Mouse (Mus musculus) heart, postnatal 0 days (tissue): ENCODE data around the gene Ralgps1. TPM values are rescaled to one million over a fixed set of nuclear protein-coding genes. Genes with fewer than 3 reads are reported as not detected.

Experiments used
- ATAC-seq: fragments of 200-750 bp; cut with Nextera tagmentation; 2 replicates; pipeline ENCODE4 v1.8.0; 2017; ENCODE audit warnings: low read depth, moderate number of reproducible peaks, moderate library complexity; ENCODE audit not compliant: insufficient read depth
- DNase-seq: peaks from one replicate; pipeline ENCODE4 v3.0.0-alpha.2; 2016; ENCODE audit warnings: low spot score
- H3K27ac ChIP-seq: fragments of 300-500 bp; sonication (generic); 2 replicates; pipeline ENCODE4 v1.5.1; 2014; ENCODE audit warnings: low read depth, mild to moderate bottlenecking
- H3K27me3 ChIP-seq: fragments of 300-500 bp; sonication (generic); 2 replicates; pipeline ENCODE4 v1.6.1; 2014; ENCODE audit warnings: low read length, mixed read lengths; ENCODE audit not compliant: control insufficient read depth, insufficient read depth
- H3K36me3 ChIP-seq: fragments of 300-500 bp; sonication (generic); replicated peaks from 2 replicates; pipeline ENCODE4 v1.6.1; 2014; ENCODE audit warnings: low read length, mixed read lengths; ENCODE audit not compliant: control insufficient read depth, insufficient read depth
- H3K4me1 ChIP-seq: fragments of 300-500 bp; sonication (generic); 2 replicates; pipeline ENCODE4 v1.6.1; 2014; ENCODE audit warnings: antibody characterized with exemption; ENCODE audit not compliant: control insufficient read depth, insufficient read depth
- H3K4me2 ChIP-seq: fragments of 300-500 bp; sonication (generic); 2 replicates; pipeline ENCODE4 v1.6.1; 2014; ENCODE audit warnings: low read depth, mild to moderate bottlenecking, low read length, moderate library complexity
- H3K4me3 ChIP-seq: fragments of 300-500 bp; sonication (generic); 2 replicates; pipeline ENCODE4 v1.5.1; 2014; ENCODE audit warnings: low read depth, low read length
- H3K9ac ChIP-seq: fragments of 300-500 bp; sonication (generic); replicated peaks from 2 replicates; pipeline ENCODE4 v1.6.1; 2014; ENCODE audit warnings: low read depth, low read length, mixed read lengths
- H3K9me3 ChIP-seq: fragments of 300-500 bp; sonication (generic); replicated peaks from 2 replicates; pipeline ENCODE4 v1.6.1; 2016; ENCODE audit warnings: low read length; ENCODE audit not compliant: control insufficient read depth
- CTCF ChIP-seq: IDR thresholded peaks from 2 replicates; pipeline ENCODE4 v1.5.1; 2016; ENCODE audit warnings: antibody characterized with exemption, control low read depth, low read depth
- EP300 ChIP-seq: IDR thresholded peaks from 2 replicates; pipeline ENCODE4 v1.6.1; 2016; ENCODE audit warnings: antibody characterized with exemption, low read depth
- WGBS: fragments of 180-500 bp; shearing (Covaris S2); extraction: QIAGEN DNeasy Blood & Tissue Kit; methylation state at CpG from one replicate; pipeline ENCODE4 v1.1.7; 2014; 5-methylcytosine and 5-hydroxymethylcytosine counted together
- polyA plus RNA-seq: library from polyadenylated mRNA; unstranded; fragments of >200 nt; fragmentation: Nextera tagmentation; extraction: Ambion mirVana; gene quantifications from 2 replicates; pipeline ENCODE4 v1.2.1, GENCODE M21; 2015
- total RNA-seq: library from RNA; depleted of rRNA; stranded (reverse); fragments of >200 nt; gene quantifications from 2 replicates; pipeline ENCODE4 v1.2.3, GENCODE M21; 2014; ENCODE audit warnings: low replicate concordance

Gene Ralgps1
- total and polyA plus RNA-seq, 2 experiments from 2014 or later, result 3.2 to 6.9 TPM

- no peaks in the 10 kb centered on the region for H3K27me3 ChIP-seq
- no peak overlapping the region for H3K9ac ChIP-seq
- 80% methylated on average over 2 of the region's 2 CpGs for WGBS
- H3K4me2 ChIP-seq, result no peak overlapping the region
- ATAC-seq (no peak), DNase-seq (no peak)
- no peaks in the 10 kb centered on the region for H3K9me3 ChIP-seq
- TF ChIP-seq CTCF, result no peak
- H3K4me1 ChIP-seq, result no peaks in the 10 kb centered on the region
- no peak overlapping the region for H3K27ac ChIP-seq
- no peak overlapping the region for H3K4me3 ChIP-seq
- H3K36me3 ChIP-seq, result no peaks in the 10 kb centered on the region
Observed at GRCm38 (mm10) chr2:33138491-33138890, 232.8 kb downstream of the Ralgps1 start.

GRCm38 (mm10) chr2:33137731-33138130, 233.6 kb downstream of the Ralgps1 start:
- H3K27ac ChIP-seq, result no peak overlapping the region
- no peak overlapping the region for H3K4me2 ChIP-seq
- 0 out of 2 replicates have a peak, but pooled peaks cover 3% of the 10 kb centered on the region for H3K27me3 ChIP-seq
- no peaks in the 10 kb centered on the region for H3K9me3 ChIP-seq
- WGBS, result 87% methylated on average over 4 of the region's 4 CpGs
- H3K36me3 ChIP-seq, result no peaks in the 10 kb centered on the region
- no peak overlapping the region for H3K4me3 ChIP-seq
- TF ChIP-seq CTCF (no peak), EP300 (no peak)
- ATAC-seq, result no peak
- no peaks in the 10 kb centered on the region for H3K4me1 ChIP-seq
- DNase-seq, result no peak
- no peak overlapping the region for H3K9ac ChIP-seq

GRCm38 (mm10) chr2:33137244-33137643, 234.0 kb downstream of the Ralgps1 start:
- 81% methylated on average over 9 of the region's 9 CpGs for WGBS
- ATAC-seq (no peak), DNase-seq (no peak)
- Histone ChIP-seq H3K4me1 (no peaks in the 10 kb centered on the region), H3K4me3 (no peak overlapping the region), H3K36me3 (no peaks in the 10 kb centered on the region), H3K9me3 (no peaks in the 10 kb centered on the region), H3K27ac (no peak overlapping the region), H3K9ac (no peak overlapping the region), H3K27me3 (0 out of 2 replicates have a peak, but pooled peaks cover 6% of the 10 kb centered on the region), H3K4me2 (no peak overlapping the region)
- TF ChIP-seq EP300 (no peak), CTCF (no peak)

- no peaks in the 10 kb centered on the region for H3K36me3 ChIP-seq
- H3K9me3 ChIP-seq, result no peaks in the 10 kb centered on the region
- H3K4me3 ChIP-seq, result no peak overlapping the region
- WGBS, result 84% methylated on average over 6 of the region's 6 CpGs
- H3K27me3 ChIP-seq, result 0 out of 2 replicates have a peak, but pooled peaks cover 6% of the 10 kb centered on the region
- no peak overlapping the region for H3K27ac ChIP-seq
- peaks cover 5% of the 10 kb centered on the region; the same call in 1 of the 2 replicates for H3K4me1 ChIP-seq
- H3K9ac ChIP-seq, result no peak overlapping the region
- no peak overlapping the region for H3K4me2 ChIP-seq
- no peak for DNase-seq
- TF ChIP-seq EP300 (no peak), CTCF (no peak)
- ATAC-seq, result no peak
Observed at GRCm38 (mm10) chr2:33136366-33136765, 234.9 kb downstream of the Ralgps1 start.

GRCm38 (mm10) chr2:33134766-33135490, 236.4 kb downstream of the Ralgps1 start:
- H3K27me3 ChIP-seq, result 0 out of 2 replicates have a peak, but pooled peaks cover 6% of the 10 kb centered on the region
- H3K4me1 ChIP-seq, result peaks cover 7% of the 10 kb centered on the region
- H3K27ac ChIP-seq, result no peak overlapping the region
- no peak overlapping the region for H3K4me3 ChIP-seq
- no peak overlapping the region for H3K9ac ChIP-seq
- TF ChIP-seq CTCF, result no peak
- TF ChIP-seq EP300, result no peak
- 59% methylated on average over 7 of the region's 7 CpGs for WGBS
- H3K36me3 ChIP-seq, result no peaks in the 10 kb centered on the region
- DNase-seq (no peak), ATAC-seq (no peak)
- H3K9me3 ChIP-seq, result no peaks in the 10 kb centered on the region
- no peak overlapping the region for H3K4me2 ChIP-seq

- ATAC-seq, result no peak
- Histone ChIP-seq H3K36me3 (no peaks in the 10 kb centered on the region), H3K27ac (no peak overlapping the region), H3K27me3 (0 out of 2 replicates have a peak, but pooled peaks cover 6% of the 10 kb centered on the region), H3K4me2 (no peak overlapping the region), H3K4me3 (no peak overlapping the region), H3K9ac (no peak overlapping the region), H3K4me1 (peaks cover 14% of the 10 kb centered on the region), H3K9me3 (no peaks in the 10 kb centered on the region)
- TF ChIP-seq EP300 (no peak), CTCF (no peak)
- 11% methylated on average over 7 of the region's 7 CpGs for WGBS
- no peak for DNase-seq
Observed at GRCm38 (mm10) chr2:33132306-33132705, 239.0 kb downstream of the Ralgps1 start.
